Mouse (Mus musculus) granulocyte monocyte progenitor cell, adult 5-6 weeks (primary cell): ENCODE data around the gene Hist1h3d. TPM values are rescaled to one million over a fixed set of nuclear protein-coding genes. Genes with fewer than 3 reads are reported as not detected.
A peak's percentile ranks its signal among the peaks of the same experiment; 100 is the strongest.
"Not testable (repeated sequence)": the region's sequence is repeated elsewhere in the genome, so short reads cannot be mapped to it uniquely, and the experiment has no call there.

Source experiments
- ATAC-seq: replicated peaks from 2 replicates; pipeline ENCODE4 v1.8.0; 2016; ENCODE audit warnings: mild to moderate bottlenecking, moderate TSS enrichment, inconsistent platforms; ENCODE audit not compliant: poor library complexity, severe bottlenecking
- total RNA-seq, 2 experiments: library from RNA; stranded (forward) in 1 of 2; stranded (reverse) in 1 of 2; fragments of 200-712, 200-1000 nt in 1 of 2; fragments of >200 nt in 1 of 2; fragmentation: Nextera tagmentation in 1 of 2; gene quantifications; 2 replicates each; pipeline ENCODE4 v1.2.3; 2014 to 2017

Hist1h3d gene
- total RNA-seq, 2 experiments from 2014 or later: 52.8 to 83.5 TPM

- no peak for ATAC-seq
Measured at GRCm38 (mm10) chr13:23583387-23584068, 8.0 kb downstream of the Hist1h3d start.

GRCm38 (mm10) chr13:23584331-23584730 lies 8.8 kb downstream of the Hist1h3d start:
- no peak for ATAC-seq

GRCm38 (mm10) chr13:23585029-23585441 lies 9.5 kb downstream of the Hist1h3d start:
- ATAC-seq: peak; percentile 20

GRCm38 (mm10) chr13:23585442-23586098 lies 10.0 kb downstream of the Hist1h3d start:
- peak; percentile 72 for ATAC-seq

- no peak for ATAC-seq
Measured at GRCm38 (mm10) chr13:23586099-23586939, 10.8 kb downstream of the Hist1h3d start.

GRCm38 (mm10) chr13:23586940-23587225 lies 11.3 kb downstream of the Hist1h3d start:
- ATAC-seq: no peak

GRCm38 (mm10) chr13:23591206-23591605 lies 15.6 kb downstream of the Hist1h3d start:
- ATAC-seq: no peak

- not testable (repeated sequence) for ATAC-seq
Measured at GRCm38 (mm10) chr13:23591886-23592285, 16.3 kb downstream of the Hist1h3d start.

- no peak for ATAC-seq
Measured at GRCm38 (mm10) chr13:23592614-23593013, 17.1 kb downstream of the Hist1h3d start.

- peak; percentile 61 for ATAC-seq
Measured at GRCm38 (mm10) chr13:23593051-23593770, 17.6 kb downstream of the Hist1h3d start.

GRCm38 (mm10) chr13:23595185-23595584 lies 19.6 kb downstream of the Hist1h3d start:
- no peak for ATAC-seq

GRCm38 (mm10) chr13:23595622-23596372 lies 20.2 kb downstream of the Hist1h3d start:
- ATAC-seq: no peak

GRCm38 (mm10) chr13:23597957-23598356 lies 22.4 kb downstream of the Hist1h3d start:
- peak; percentile 79 for ATAC-seq

GRCm38 (mm10) chr13:23603182-23603699 lies 27.7 kb downstream of the Hist1h3d start:
- no peak for ATAC-seq

- no peak for ATAC-seq
Measured at GRCm38 (mm10) chr13:23604452-23604851, 28.9 kb downstream of the Hist1h3d start.

GRCm38 (mm10) chr13:23605052-23605451 lies 29.5 kb downstream of the Hist1h3d start:
- no peak for ATAC-seq

GRCm38 (mm10) chr13:23609209-23609608 lies 33.6 kb downstream of the Hist1h3d start:
- ATAC-seq: no peak

- no peak for ATAC-seq
Measured at GRCm38 (mm10) chr13:23609844-23610243, 34.3 kb downstream of the Hist1h3d start.

- ATAC-seq: no peak
Measured at GRCm38 (mm10) chr13:23610393-23610792, 34.8 kb downstream of the Hist1h3d start.

GRCm38 (mm10) chr13:23611638-23612037 lies 36.1 kb downstream of the Hist1h3d start:
- no peak for ATAC-seq
